Mouse (Mus musculus) thymus, postnatal 25 days (tissue): ENCODE measurements around the gene Nrarp.

Experiments used
- DNase-seq: peaks from one replicate; pipeline ENCODE4 v3.0.0; 2022

The Nrarp gene

GRCm38 (mm10) chr2:25180478-25180903 is at the start of gene Nrarp:
TSS of gene Nrarp (plus strand) at chr2:25180758.
- DNase-seq = peak; percentile 92

- no peak for DNase-seq
Observed at GRCm38 (mm10) chr2:25131601-25132000, 49.0 kb upstream of the Nrarp start.

GRCm38 (mm10) chr2:25137832-25138231 is 42.7 kb upstream of the Nrarp start:
- DNase-seq = no peak

- no peak for DNase-seq
Observed at GRCm38 (mm10) chr2:25141185-25141584, 39.4 kb upstream of the Nrarp start.

- no peak for DNase-seq
Observed at GRCm38 (mm10) chr2:25141921-25142320, 38.6 kb upstream of the Nrarp start.

GRCm38 (mm10) chr2:25145346-25145745 is 35.2 kb upstream of the Nrarp start:
- no peak for DNase-seq

GRCm38 (mm10) chr2:25147398-25147797 is 33.2 kb upstream of the Nrarp start:
- no peak for DNase-seq

GRCm38 (mm10) chr2:25147892-25148291 is 32.7 kb upstream of the Nrarp start:
- DNase-seq = no peak

GRCm38 (mm10) chr2:25149643-25150042 is 30.9 kb upstream of the Nrarp start:
- no peak for DNase-seq

GRCm38 (mm10) chr2:25151280-25151956 is 29.1 kb upstream of the Nrarp start:
- no peak for DNase-seq

- DNase-seq = no peak
Observed at GRCm38 (mm10) chr2:25156177-25156576, 24.4 kb upstream of the Nrarp start.

GRCm38 (mm10) chr2:25156990-25157389 is 23.6 kb upstream of the Nrarp start:
- DNase-seq = no peak

- DNase-seq = peak; percentile 48
Observed at GRCm38 (mm10) chr2:25157655-25158054, 22.9 kb upstream of the Nrarp start.

- peak; percentile 12 for DNase-seq
Observed at GRCm38 (mm10) chr2:25167481-25167880, 13.1 kb upstream of the Nrarp start.

GRCm38 (mm10) chr2:25167919-25168664 is 12.5 kb upstream of the Nrarp start:
- peak; percentile 55 for DNase-seq

GRCm38 (mm10) chr2:25168665-25168978 is 11.9 kb upstream of the Nrarp start:
- no peak for DNase-seq

GRCm38 (mm10) chr2:25169778-25170177 is 10.8 kb upstream of the Nrarp start:
- no peak for DNase-seq

GRCm38 (mm10) chr2:25170326-25171100 is 10.0 kb upstream of the Nrarp start:
- no peak for DNase-seq

- DNase-seq = no peak
Observed at GRCm38 (mm10) chr2:25171101-25171768, 9.3 kb upstream of the Nrarp start.

- DNase-seq = no peak
Observed at GRCm38 (mm10) chr2:25171769-25172153, 8.8 kb upstream of the Nrarp start.

- DNase-seq = no peak
Observed at GRCm38 (mm10) chr2:25172629-25173028, 7.9 kb upstream of the Nrarp start.

- DNase-seq = no peak
Observed at GRCm38 (mm10) chr2:25173821-25174220, 6.7 kb upstream of the Nrarp start.
